Mouse (Mus musculus) retina, postnatal 1 day (tissue): ENCODE measurements at regions not wholly inside any gene's neighbourhood (a gene's known extent, or its start where the extent isn't known, plus 50 kb on each side); places are given as distances from the start of the nearest gene placed in this dataset.

ENCODE experiments used
- DNase-seq: peaks from one replicate; pipeline ENCODE4 v3.0.0-alpha.2; 2012

GRCm38 (mm10) chr1:153601928-153602631 lies 50.7 kb upstream of the Rgs8 start:
- DNase-seq = peak; percentile 21

- no peak for DNase-seq
Measured at GRCm38 (mm10) chr1:153602632-153602965, 50.2 kb upstream of the Rgs8 start.
